Mouse (Mus musculus) lung, embryonic 15.5 days (tissue): ENCODE results near the gene Dynll2. TPM values are rescaled to one million over a fixed set of nuclear protein-coding genes. Genes with fewer than 3 reads are reported as not detected.

Experiments used
- ATAC-seq: fragments of 200-750 bp; cut with Nextera tagmentation; 2 replicates; pipeline ENCODE4 v1.8.0; 2017; ENCODE audit warnings: moderate number of reproducible peaks, borderline replicate concordance; ENCODE audit not compliant: low FRiP score, low TSS enrichment; ENCODE audit errors: extremely low read depth
- H3K27ac ChIP-seq: fragments of 300-500 bp; sonication (generic); 2 replicates; pipeline ENCODE4 v1.5.1; 2015; ENCODE audit warnings: moderate library complexity, mild to moderate bottlenecking, inconsistent platforms
- H3K27me3 ChIP-seq: fragments of 300-500 bp; sonication (generic); 2 replicates; pipeline ENCODE4 v1.6.1; 2015; ENCODE audit warnings: inconsistent platforms
- H3K36me3 ChIP-seq: fragments of 300-500 bp; sonication (generic); 2 replicates; pipeline ENCODE4 v1.6.1; 2015; ENCODE audit warnings: inconsistent platforms
- H3K4me1 ChIP-seq: fragments of 300-500 bp; sonication (generic); 2 replicates; pipeline ENCODE4 v1.6.1; 2015; ENCODE audit warnings: inconsistent platforms
- H3K4me2 ChIP-seq: fragments of 300-500 bp; sonication (generic); 2 replicates; pipeline ENCODE4 v1.6.1; 2015; ENCODE audit warnings: inconsistent platforms, mild to moderate bottlenecking, moderate library complexity
- H3K4me3 ChIP-seq: fragments of 300-500 bp; sonication (generic); 2 replicates; pipeline ENCODE4 v1.5.1; 2015; ENCODE audit warnings: mild to moderate bottlenecking, inconsistent platforms
- H3K9ac ChIP-seq: fragments of 300-500 bp; sonication (generic); 2 replicates; pipeline ENCODE4 v1.6.1; 2015; ENCODE audit warnings: inconsistent platforms
- H3K9me3 ChIP-seq: fragments of 300-500 bp; sonication (generic); 2 replicates; pipeline ENCODE4 v1.6.1; 2016; ENCODE audit warnings: inconsistent platforms
- WGBS: fragments of 180-500 bp; shearing (Covaris S2); methylation state at CpG from one replicate; pipeline ENCODE4 v1.1.7; 2015; 5-methylcytosine and 5-hydroxymethylcytosine counted together
- polyA plus RNA-seq: library from polyadenylated mRNA; unstranded; fragments of >200 nt; fragmentation: Nextera tagmentation; extraction: Ambion mirVana; gene quantifications from 2 replicates; pipeline ENCODE4 v1.2.1, GENCODE M21; 2015

The Dynll2 gene
- polyA plus RNA-seq, 1 experiment from 2014 or later: 26.1 TPM

GRCm38 (mm10) chr11:88013632-88014031 is 26.3 kb upstream of the Dynll2 start:
- no peak overlapping the region for H3K27ac ChIP-seq
- no peak overlapping the region for H3K4me2 ChIP-seq
- H3K4me1 ChIP-seq: peaks cover 17% of the 10 kb centered on the region
- WGBS: 89% methylated on average over 10 of the region's 10 CpGs
- H3K9ac ChIP-seq: no peak overlapping the region
- H3K36me3 ChIP-seq: no peaks in the 10 kb centered on the region
- ATAC-seq: no peak
- peaks cover 4% of the 10 kb centered on the region; the same call in 1 of the 2 replicates for H3K27me3 ChIP-seq
- H3K4me3 ChIP-seq: no peak overlapping the region
- H3K9me3 ChIP-seq: no peaks in the 10 kb centered on the region

- H3K4me3 ChIP-seq: no peak overlapping the region
- peaks cover 4% of the 10 kb centered on the region; the same call in 1 of the 2 replicates for H3K27me3 ChIP-seq
- no peak overlapping the region for H3K4me2 ChIP-seq
- H3K9ac ChIP-seq: no peak overlapping the region
- H3K36me3 ChIP-seq: no peaks in the 10 kb centered on the region
- no peak overlapping the region for H3K27ac ChIP-seq
- ATAC-seq: no peak
- 81% methylated on average over 11 of the region's 11 CpGs for WGBS
- peaks cover 17% of the 10 kb centered on the region for H3K4me1 ChIP-seq
- no peaks in the 10 kb centered on the region for H3K9me3 ChIP-seq
Measured at GRCm38 (mm10) chr11:88012621-88013244, 25.4 kb upstream of the Dynll2 start.

DNA sequence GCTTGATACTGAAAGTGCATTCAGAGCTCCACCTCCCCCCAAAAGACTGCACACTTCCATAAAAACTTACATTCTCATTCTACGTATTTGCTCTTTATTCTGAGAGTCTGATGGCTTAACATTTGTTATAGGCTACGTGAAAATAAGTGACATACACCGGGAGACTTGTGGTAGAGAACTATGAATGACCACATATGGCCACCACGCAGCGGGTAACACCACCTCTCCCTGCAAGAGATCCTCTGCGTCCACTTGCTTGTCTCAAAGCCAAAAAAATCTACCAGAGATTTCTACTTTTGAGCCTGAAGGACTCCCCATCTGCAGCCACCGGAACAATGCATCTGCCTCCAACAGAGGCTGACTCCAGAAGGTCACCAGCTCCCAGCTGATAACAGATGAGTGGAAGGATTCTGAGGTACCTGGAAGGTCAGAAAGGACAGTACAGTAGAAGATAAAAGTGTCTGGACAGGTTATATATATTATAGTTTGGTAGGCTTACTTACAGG is 24.6 kb upstream of the Dynll2 start:
- Histone ChIP-seq H3K4me3 (no peak overlapping the region), H3K4me1 (peaks cover 17% of the 10 kb centered on the region), H3K36me3 (no peaks in the 10 kb centered on the region), H3K9ac (no peak overlapping the region), H3K27ac (peak overlapping the region; percentile 74), H3K27me3 (peaks cover 4% of the 10 kb centered on the region; the same call in 1 of the 2 replicates), H3K9me3 (no peaks in the 10 kb centered on the region), H3K4me2 (peak overlapping the region; percentile 35)
- WGBS: 63% methylated on average over 7 of the region's 7 CpGs
- no peak for ATAC-seq

DNA sequence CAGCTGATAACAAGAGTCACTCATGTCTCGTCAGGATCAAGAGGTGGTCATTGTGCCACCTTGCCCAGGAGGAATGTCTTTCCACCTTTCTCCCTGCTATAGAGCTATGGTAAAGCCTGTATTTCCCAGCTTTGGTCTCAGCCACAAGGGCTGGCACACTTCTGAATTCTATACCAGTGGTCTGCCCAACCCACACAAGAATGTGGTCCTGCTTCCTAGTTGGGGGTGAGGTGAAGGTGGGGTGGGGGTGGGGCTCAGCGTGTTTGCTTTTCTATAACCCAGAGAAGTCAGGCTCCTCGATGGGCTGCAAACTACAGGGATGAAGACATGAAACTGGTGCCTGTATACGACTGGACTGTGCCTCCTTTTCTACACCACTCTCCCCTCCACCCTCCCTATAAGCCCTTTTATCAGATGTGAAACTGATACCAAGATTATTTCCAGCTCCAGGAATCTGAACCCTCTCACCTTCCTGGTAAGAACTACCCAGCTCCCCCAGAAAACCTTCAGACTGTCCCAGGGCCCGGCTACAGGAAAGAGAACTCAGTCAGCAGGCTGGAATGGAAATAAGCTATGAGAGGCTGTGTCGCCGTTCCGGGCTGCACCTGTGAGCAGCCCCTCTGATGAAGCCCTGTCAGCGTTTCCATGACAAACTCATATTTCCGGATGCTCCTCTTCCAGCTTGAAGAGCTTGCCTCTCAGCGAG is 24.0 kb upstream of the Dynll2 start:
- 35% methylated on average over 11 of the region's 11 CpGs for WGBS

DNA sequence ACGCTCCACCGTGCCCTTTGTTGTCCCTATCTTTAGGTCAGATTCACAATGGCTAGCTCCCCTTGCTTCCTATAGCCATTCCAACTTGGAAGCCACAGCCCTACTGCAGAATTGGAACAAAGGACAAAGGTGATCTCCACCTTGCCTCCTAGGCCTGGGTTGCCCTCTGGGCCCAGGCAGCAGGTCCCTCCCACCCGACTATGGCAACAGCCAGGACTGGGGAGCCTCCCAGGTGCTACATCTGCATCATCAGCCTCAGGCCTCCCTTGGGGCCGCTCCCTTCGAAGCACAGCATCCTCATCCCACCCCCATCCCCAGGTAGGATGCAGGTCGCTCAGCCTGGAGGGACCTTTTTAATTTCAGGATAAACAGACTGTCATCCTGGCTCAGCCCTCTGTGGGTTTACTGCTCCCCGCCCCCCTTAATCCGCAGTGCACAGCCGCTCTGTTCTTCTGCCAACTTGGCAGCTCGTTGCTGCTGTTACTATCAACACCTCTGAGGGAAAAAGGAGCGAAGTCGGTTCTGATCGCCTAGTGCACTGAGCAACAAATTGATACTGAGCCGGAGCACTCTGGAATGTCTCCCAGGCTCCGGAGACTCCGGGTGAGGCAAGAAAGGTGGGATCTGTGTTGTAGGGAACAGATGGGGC is 22.3 kb upstream of the Dynll2 start:
- peaks cover 4% of the 10 kb centered on the region; the same call in 1 of the 2 replicates for H3K27me3 ChIP-seq
- ATAC-seq: 0 out of 2 replicates have a peak, but pooled peaks have one; percentile 14
- H3K4me3 ChIP-seq: no peak overlapping the region
- no peaks in the 10 kb centered on the region for H3K9me3 ChIP-seq
- H3K4me2 ChIP-seq: no peak overlapping the region
- WGBS: 24% methylated on average over 16 of the region's 16 CpGs
- no peak overlapping the region for H3K9ac ChIP-seq
- no peaks in the 10 kb centered on the region for H3K36me3 ChIP-seq
- H3K4me1 ChIP-seq: peaks cover 17% of the 10 kb centered on the region
- no peak overlapping the region for H3K27ac ChIP-seq

More for the DNA sequence above, 24.0 kb upstream of the Dynll2 start:
- Histone ChIP-seq H3K4me2 (peak overlapping the region; percentile 35), H3K4me3 (no peak overlapping the region), H3K27ac (peak overlapping the region; percentile 74), H3K9me3 (no peaks in the 10 kb centered on the region), H3K36me3 (no peaks in the 10 kb centered on the region), H3K9ac (no peak overlapping the region), H3K27me3 (peaks cover 4% of the 10 kb centered on the region; the same call in 1 of the 2 replicates), H3K4me1 (peaks cover 17% of the 10 kb centered on the region)
- ATAC-seq: 0 out of 2 replicates have a peak, but pooled peaks have one; percentile 44

DNA sequence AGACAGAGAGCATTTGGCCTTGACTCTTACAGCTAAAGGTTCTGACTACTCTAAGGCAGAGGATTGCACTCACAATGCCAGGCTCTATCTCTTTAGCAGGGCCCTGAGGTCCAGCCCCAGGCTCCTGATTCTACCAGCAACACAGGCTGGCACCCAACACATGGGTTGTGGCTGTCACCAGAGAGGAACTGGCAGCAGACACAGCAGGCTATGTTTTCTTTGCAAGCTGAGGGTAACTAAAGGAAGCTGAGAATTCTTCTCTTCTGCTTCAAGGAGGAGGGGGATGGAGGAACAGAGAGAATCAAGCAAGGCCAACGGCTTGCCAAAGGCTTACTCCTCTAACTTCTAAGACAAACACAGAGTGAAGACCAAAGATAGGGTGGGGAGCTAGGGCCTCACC is 21.3 kb upstream of the Dynll2 start:
- Histone ChIP-seq H3K4me2 (no peak overlapping the region), H3K4me1 (peaks cover 17% of the 10 kb centered on the region), H3K27me3 (peaks cover 4% of the 10 kb centered on the region; the same call in 1 of the 2 replicates), H3K4me3 (no peak overlapping the region), H3K27ac (no peak overlapping the region), H3K36me3 (no peaks in the 10 kb centered on the region), H3K9me3 (no peaks in the 10 kb centered on the region), H3K9ac (no peak overlapping the region)
- 10% methylated on average over 1 of the region's 1 CpGs for WGBS
- no peak for ATAC-seq

- no peak overlapping the region for H3K4me3 ChIP-seq
- no peak for ATAC-seq
- H3K27me3 ChIP-seq: no peaks in the 10 kb centered on the region
- H3K4me1 ChIP-seq: no peaks in the 10 kb centered on the region
- no peak overlapping the region for H3K4me2 ChIP-seq
- H3K9me3 ChIP-seq: no peaks in the 10 kb centered on the region
- no peak overlapping the region for H3K9ac ChIP-seq
- no peaks in the 10 kb centered on the region for H3K36me3 ChIP-seq
- H3K27ac ChIP-seq: no peak overlapping the region
- 56% methylated on average over 2 of the region's 2 CpGs for WGBS
Measured at GRCm38 (mm10) chr11:88004123-88004522, 16.8 kb upstream of the Dynll2 start.

DNA sequence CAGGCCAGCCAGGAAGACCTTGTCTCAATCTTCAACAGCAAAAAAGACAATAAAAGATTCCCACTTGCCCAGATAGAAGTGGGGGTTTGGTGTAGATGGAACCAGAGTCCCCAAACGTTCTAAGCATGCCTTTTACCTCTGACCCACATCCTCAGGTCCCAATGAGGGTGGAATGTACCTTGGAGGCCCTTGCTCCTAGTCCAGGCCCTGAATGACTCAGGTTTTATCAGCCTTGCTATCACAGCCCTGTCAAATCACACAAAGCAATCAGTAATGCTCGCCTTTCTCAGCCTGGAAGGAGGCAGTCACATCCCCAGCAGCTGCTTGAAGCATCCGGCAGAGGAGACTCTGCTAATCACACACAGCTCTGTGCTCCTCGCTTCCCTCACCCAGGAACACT is 15.4 kb upstream of the Dynll2 start:
- H3K4me1 ChIP-seq: no peaks in the 10 kb centered on the region
- ATAC-seq: no peak
- H3K36me3 ChIP-seq: no peaks in the 10 kb centered on the region
- no peaks in the 10 kb centered on the region for H3K27me3 ChIP-seq
- H3K9me3 ChIP-seq: no peaks in the 10 kb centered on the region
- no peak overlapping the region for H3K4me3 ChIP-seq
- no peak overlapping the region for H3K27ac ChIP-seq
- no peak overlapping the region for H3K4me2 ChIP-seq
- 24% methylated on average over 4 of the region's 4 CpGs for WGBS
- H3K9ac ChIP-seq: no peak overlapping the region

DNA sequence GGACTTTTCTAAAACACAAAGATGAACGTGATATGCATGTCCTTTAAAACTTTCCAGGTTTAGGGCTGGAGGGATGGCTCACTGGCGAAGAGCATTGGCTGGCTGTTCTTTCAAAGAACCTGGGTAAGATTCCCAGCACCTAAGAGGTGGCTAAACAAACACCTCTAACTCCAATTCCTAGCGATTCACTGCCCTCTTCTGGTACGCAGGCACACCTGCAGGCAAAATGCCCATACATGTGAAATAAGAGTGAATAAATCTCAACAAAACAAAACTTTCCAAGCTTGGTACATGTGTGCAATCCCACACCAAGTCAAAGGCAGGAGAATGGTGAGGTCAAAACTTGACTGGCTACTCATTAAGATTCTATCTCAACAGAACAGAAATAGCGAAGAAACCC is 12.4 kb upstream of the Dynll2 start:
- WGBS: 89% methylated on average over 5 of the region's 5 CpGs

GRCm38 (mm10) chr11:87991806-87992205 is 4.5 kb upstream of the Dynll2 start:
- no peak overlapping the region for H3K27ac ChIP-seq
- H3K9me3 ChIP-seq: no peaks in the 10 kb centered on the region
- H3K4me2 ChIP-seq: no peak overlapping the region
- no peaks in the 10 kb centered on the region for H3K27me3 ChIP-seq
- 0 out of 2 replicates have a peak, but pooled peaks cover 7% of the 10 kb centered on the region for H3K4me1 ChIP-seq
- 23% methylated on average over 4 of the region's 4 CpGs for WGBS
- H3K4me3 ChIP-seq: no peak overlapping the region
- H3K36me3 ChIP-seq: no peaks in the 10 kb centered on the region
- ATAC-seq: no peak
- H3K9ac ChIP-seq: no peak overlapping the region

More for the DNA sequence above, 12.4 kb upstream of the Dynll2 start:
- Histone ChIP-seq H3K27me3 (no peaks in the 10 kb centered on the region), H3K9me3 (no peaks in the 10 kb centered on the region), H3K36me3 (no peaks in the 10 kb centered on the region), H3K4me3 (no peak overlapping the region), H3K9ac (no peak overlapping the region), H3K27ac (no peak overlapping the region), H3K4me2 (no peak overlapping the region), H3K4me1 (no peaks in the 10 kb centered on the region)
- no peak for ATAC-seq

DNA sequence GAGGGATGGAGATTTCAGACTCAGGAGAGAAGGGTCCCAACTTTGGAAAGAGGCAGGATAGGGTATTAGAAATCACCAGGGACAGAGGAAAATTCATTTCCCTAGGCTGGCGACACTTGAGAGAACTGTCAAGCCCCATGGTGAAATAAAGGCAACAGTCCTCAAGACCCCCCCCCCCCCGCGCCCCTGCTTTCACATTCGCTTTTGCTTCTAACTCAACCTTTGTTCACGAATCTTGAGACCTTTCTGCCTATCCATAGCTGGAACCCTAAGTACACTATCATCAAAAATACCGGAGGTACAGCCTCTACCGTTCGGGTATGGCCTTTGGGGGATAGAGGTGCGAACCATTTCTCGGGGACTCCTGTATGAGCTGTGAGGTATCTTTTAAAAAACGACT is 528 bp upstream of the Dynll2 start:
- Histone ChIP-seq H3K4me2 (peak overlapping the region; percentile 69), H3K27ac (peak overlapping the region; percentile 83), H3K27me3 (no peaks in the 10 kb centered on the region), H3K9ac (peak overlapping the region; percentile 90), H3K4me3 (peak overlapping the region; percentile 87), H3K36me3 (peaks cover 11% of the 10 kb centered on the region), H3K9me3 (no peaks in the 10 kb centered on the region), H3K4me1 (peaks cover 32% of the 10 kb centered on the region)
- 62% methylated on average over 11 of the region's 11 CpGs for WGBS
- ATAC-seq: no peak
